Mouse (Mus musculus) testis, adult 2 months (tissue): ENCODE data around the gene Ruvbl1.

ENCODE experiments used
- CTCF ChIP-seq: fragments of 200-500 bp; IDR thresholded peaks from 2 replicates; pipeline ENCODE4 v1.5.1; 2012; ENCODE audit warnings: low read depth, mild to moderate bottlenecking, inconsistent platforms, low read length, moderate library complexity; ENCODE audit not compliant: control insufficient read depth, insufficient read depth, insufficient replicate concordance
- POLR2A ChIP-seq: fragments of 200-500 bp; IDR thresholded peaks from 2 replicates; pipeline ENCODE4 v1.6.1; 2012; ENCODE audit warnings: low read depth, mild to moderate bottlenecking, inconsistent platforms, low read length, moderate library complexity; ENCODE audit not compliant: control insufficient read depth

GRCm38 (mm10) chr6:88516667-88517066 lies 51.5 kb downstream of the Ruvbl1 start:
- TF ChIP-seq CTCF (no peak), POLR2A (no peak)
